Mouse (Mus musculus) midbrain, embryonic 16.5 days (tissue): ENCODE measurements around the gene Catsper4. TPM values are rescaled to one million over a fixed set of nuclear protein-coding genes. Genes with fewer than 3 reads are reported as not detected.
A peak's percentile ranks its signal among the peaks of the same experiment; 100 is the strongest.

Experiments
- ATAC-seq: fragments of 200-750 bp; cut with Nextera tagmentation; 2 replicates; pipeline ENCODE4 v1.8.0; 2017; ENCODE audit warnings: moderate TSS enrichment
- H3K27ac ChIP-seq: fragments of 300-500 bp; sonication (generic); 2 replicates; pipeline ENCODE4 v1.5.1; 2014; ENCODE audit warnings: mild to moderate bottlenecking, low read length, mixed read lengths
- H3K27me3 ChIP-seq: fragments of 300-500 bp; sonication (generic); 2 replicates; pipeline ENCODE4 v1.6.1; 2014; ENCODE audit warnings: low read depth, low read length, mixed read lengths; ENCODE audit not compliant: control insufficient read depth, insufficient read depth
- H3K36me3 ChIP-seq: fragments of 300-500 bp; sonication (generic); 2 replicates; pipeline ENCODE4 v1.6.1; 2014; ENCODE audit warnings: mild to moderate bottlenecking, low read length, moderate library complexity, mixed read lengths; ENCODE audit not compliant: control insufficient read depth, insufficient read depth
- H3K4me1 ChIP-seq: fragments of 300-500 bp; sonication (generic); 2 replicates; pipeline ENCODE4 v1.6.1; 2014; ENCODE audit warnings: mild to moderate bottlenecking, low read length, mixed read lengths; ENCODE audit not compliant: control insufficient read depth, insufficient read depth
- H3K4me2 ChIP-seq: fragments of 300-500 bp; sonication (generic); 2 replicates; pipeline ENCODE4 v1.6.1; 2014; ENCODE audit warnings: mild to moderate bottlenecking, low read length, mixed read lengths
- H3K4me3 ChIP-seq: fragments of 300-500 bp; sonication (generic); 2 replicates; pipeline ENCODE4 v1.5.1; 2014; ENCODE audit warnings: low read depth, mild to moderate bottlenecking, low read length, moderate library complexity, mixed read lengths
- H3K9ac ChIP-seq: fragments of 300-500 bp; sonication (generic); 2 replicates; pipeline ENCODE4 v1.6.1; 2014; ENCODE audit warnings: low read depth, low read length, mixed read lengths
- H3K9me3 ChIP-seq: fragments of 300-500 bp; sonication (generic); replicated peaks from 2 replicates; pipeline ENCODE4 v1.6.1; 2014; ENCODE audit warnings: mild to moderate bottlenecking, low read length, mixed read lengths; ENCODE audit not compliant: control insufficient read depth, poor library complexity, severe bottlenecking
- WGBS: fragments of 180-500 bp; shearing (Covaris S2); extraction: QIAGEN DNeasy Blood & Tissue Kit; methylation state at CpG from one replicate; pipeline ENCODE4 v1.1.7; 2014; 5-methylcytosine and 5-hydroxymethylcytosine counted together
- polyA plus RNA-seq: library from polyadenylated mRNA; unstranded; fragments of >200 nt; fragmentation: Nextera tagmentation; extraction: Ambion mirVana; gene quantifications from 2 replicates; pipeline ENCODE4 v1.2.1, GENCODE M21; 2015

Gene Catsper4
- polyA plus RNA-seq, 1 experiment from 2014 or later: not detected

- Histone ChIP-seq H3K36me3 (no peaks in the 10 kb centered on the region), H3K4me3 (peak overlapping the region; percentile 59), H3K4me2 (peak overlapping the region; percentile 77), H3K9ac (peak overlapping the region; percentile 75), H3K4me1 (peaks cover 18% of the 10 kb centered on the region; the same call in 1 of the 2 replicates), H3K27ac (peak overlapping the region; percentile 81), H3K9me3 (no peaks in the 10 kb centered on the region), H3K27me3 (peaks cover 53% of the 10 kb centered on the region)
- 7% methylated on average over 22 of the region's 22 CpGs for WGBS
- no peak for ATAC-seq
Measured at GRCm38 (mm10) chr4:134252131-134252910, 25.1 kb upstream of the Catsper4 start.

- WGBS: 1% methylated on average over 86 of the region's 91 CpGs
- Histone ChIP-seq H3K9ac (peak overlapping the region; percentile 75), H3K4me2 (peak overlapping the region; percentile 77), H3K27ac (peak overlapping the region; percentile 81), H3K36me3 (no peaks in the 10 kb centered on the region), H3K4me1 (peaks cover 18% of the 10 kb centered on the region; the same call in 1 of the 2 replicates), H3K27me3 (peaks cover 54% of the 10 kb centered on the region), H3K9me3 (no peaks in the 10 kb centered on the region), H3K4me3 (peak overlapping the region; percentile 59)
- ATAC-seq: peak; percentile 66
Measured at GRCm38 (mm10) chr4:134251241-134252130, 24.3 kb upstream of the Catsper4 start.

DNA sequence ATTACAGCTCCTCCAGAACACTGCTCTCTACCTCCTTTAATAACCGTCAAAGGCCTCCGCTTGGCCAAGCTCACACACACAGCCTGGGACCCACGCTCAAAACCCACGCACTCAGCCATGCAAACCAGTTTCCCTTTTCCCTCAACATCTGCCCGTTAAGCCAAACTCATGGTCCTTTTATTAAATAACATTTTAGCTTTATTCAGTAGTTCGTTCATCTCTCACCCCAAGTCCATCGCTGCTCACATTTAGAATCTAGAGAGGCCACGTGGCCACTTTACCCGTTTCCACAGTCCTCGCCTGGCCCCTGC, 23.7 kb upstream of the Catsper4 start:
- ATAC-seq: no peak
- no peaks in the 10 kb centered on the region for H3K9me3 ChIP-seq
- WGBS: 3% methylated on average over 10 of the region's 10 CpGs
- peaks cover 49% of the 10 kb centered on the region for H3K27me3 ChIP-seq
- H3K9ac ChIP-seq: peak overlapping the region; percentile 75
- peak overlapping the region; percentile 81 for H3K27ac ChIP-seq
- H3K4me2 ChIP-seq: peak overlapping the region; percentile 77
- H3K36me3 ChIP-seq: no peaks in the 10 kb centered on the region
- peak overlapping the region; percentile 59 for H3K4me3 ChIP-seq
- H3K4me1 ChIP-seq: peaks cover 21% of the 10 kb centered on the region; the same call in 1 of the 2 replicates

DNA sequence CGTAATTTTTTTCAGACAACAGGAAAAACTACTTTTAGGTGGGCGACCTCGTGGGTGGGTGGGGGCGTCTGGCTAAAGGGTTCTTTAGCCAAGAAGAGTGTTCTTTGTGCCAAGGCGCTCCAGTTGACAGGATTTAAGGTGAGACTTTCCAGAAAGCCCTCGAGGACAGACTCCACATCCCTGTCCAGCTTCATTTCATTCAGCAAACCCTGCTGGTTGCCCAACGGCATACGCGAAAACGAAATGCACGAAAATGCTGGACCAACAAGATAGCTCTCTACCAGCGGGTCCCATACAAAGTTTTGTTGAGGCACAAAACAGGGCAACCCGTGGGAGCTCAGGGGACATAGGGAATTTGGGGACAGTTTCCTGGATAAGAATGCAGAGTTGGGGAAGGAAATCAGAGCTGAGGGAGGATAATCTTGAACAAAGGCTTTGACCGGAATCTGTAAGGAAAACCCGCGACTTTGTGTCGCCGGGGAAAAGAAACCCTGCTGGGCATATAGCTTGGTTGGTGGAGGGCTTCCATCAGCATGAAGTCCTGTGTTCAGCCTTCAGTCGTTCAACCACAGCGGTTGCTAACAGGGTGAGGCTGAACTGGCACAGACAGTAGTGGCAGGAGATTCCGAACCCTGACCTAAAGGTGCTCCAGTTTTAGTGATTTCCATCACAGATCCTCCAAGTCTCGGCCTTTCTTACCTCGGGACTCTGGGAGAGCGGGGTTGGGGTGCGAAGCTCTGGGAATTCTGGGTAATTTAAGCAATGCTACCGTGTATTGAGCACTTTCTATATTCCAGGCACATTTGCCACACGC, 23.1 kb upstream of the Catsper4 start:
- Histone ChIP-seq H3K4me2 (peak overlapping the region; percentile 77), H3K27ac (0 out of 2 replicates have a peak overlapping the region, but pooled peaks have one; percentile 81), H3K4me1 (peaks cover 24% of the 10 kb centered on the region; the same call in 1 of the 2 replicates), H3K9me3 (no peaks in the 10 kb centered on the region), H3K9ac (peak overlapping the region; percentile 75), H3K27me3 (peaks cover 49% of the 10 kb centered on the region), H3K4me3 (peak overlapping the region; percentile 59), H3K36me3 (no peaks in the 10 kb centered on the region)
- ATAC-seq: no peak
- 4% methylated on average over 27 of the region's 27 CpGs for WGBS

GRCm38 (mm10) chr4:134249651-134250050, 22.5 kb upstream of the Catsper4 start:
- peak; percentile 30; the same call in 1 of the 2 replicates for ATAC-seq
- Histone ChIP-seq H3K4me1 (peaks cover 27% of the 10 kb centered on the region), H3K27ac (no peak overlapping the region), H3K9me3 (no peaks in the 10 kb centered on the region), H3K36me3 (no peaks in the 10 kb centered on the region), H3K4me2 (peak overlapping the region; percentile 77), H3K27me3 (peaks cover 43% of the 10 kb centered on the region), H3K4me3 (peak overlapping the region; percentile 59), H3K9ac (peak overlapping the region; percentile 57)
- 1% methylated on average over 30 of the region's 30 CpGs for WGBS

DNA sequence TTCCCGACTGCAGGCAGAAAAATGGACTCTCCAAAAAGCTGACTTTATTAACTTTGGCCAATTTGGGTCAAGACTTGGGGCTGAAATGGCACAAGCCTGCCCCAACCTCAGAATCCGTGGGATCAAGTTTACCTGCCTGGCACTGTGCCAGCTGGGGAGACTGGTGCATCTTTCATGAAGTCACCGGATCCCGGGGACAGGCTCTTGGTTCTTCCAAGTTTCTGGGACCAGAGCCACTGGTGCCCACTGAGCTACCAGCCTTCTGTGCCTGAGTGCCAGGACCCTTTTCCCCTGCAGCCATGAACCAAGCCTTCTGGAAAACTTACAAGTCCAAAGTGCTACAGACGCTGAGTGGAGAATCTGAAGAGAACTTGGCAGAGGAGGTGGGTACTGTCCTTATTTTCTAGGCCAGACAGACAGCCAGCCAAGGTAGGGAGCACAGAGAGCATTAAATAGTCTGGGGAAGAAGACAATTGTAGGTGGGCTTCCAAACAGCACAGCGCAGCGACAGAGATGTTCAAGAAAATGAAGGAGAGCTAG, 19.6 kb upstream of the Catsper4 start, which contains the start of gene Gm30191:
Gene Gm30191 (plus strand): TSS at position 217 of the 540 bp plus-strand sequence.
- no peak for ATAC-seq
- Histone ChIP-seq H3K27ac (no peak within 1 kb of the TSS), H3K4me3 (peak within 1 kb of the TSS; percentile 67), H3K27me3 (peaks cover 19% of the 10 kb centered on the region), H3K36me3 (no peaks in the 10 kb centered on the region), H3K4me1 (peaks cover 26% of the 10 kb centered on the region), H3K9ac (peak within 1 kb of the TSS; percentile 60), H3K4me2 (peak within 1 kb of the TSS; percentile 85), H3K9me3 (no peaks in the 10 kb centered on the region)
- 66% methylated on average over 7 of the region's 7 CpGs for WGBS

- peaks cover 24% of the 10 kb centered on the region for H3K4me1 ChIP-seq
- no peak; the same call in 1 of the 2 replicates for ATAC-seq
- H3K9me3 ChIP-seq: no peaks in the 10 kb centered on the region
- WGBS: 20% methylated on average over 4 of the region's 4 CpGs
- H3K4me3 ChIP-seq: no peak overlapping the region
- H3K36me3 ChIP-seq: no peaks in the 10 kb centered on the region
- H3K27me3 ChIP-seq: peaks cover 19% of the 10 kb centered on the region
- H3K9ac ChIP-seq: no peak overlapping the region
- H3K4me2 ChIP-seq: no peak overlapping the region; the same call in 1 of the 2 replicates
- H3K27ac ChIP-seq: no peak overlapping the region
Measured at GRCm38 (mm10) chr4:134246256-134246655, 19.1 kb upstream of the Catsper4 start.

DNA sequence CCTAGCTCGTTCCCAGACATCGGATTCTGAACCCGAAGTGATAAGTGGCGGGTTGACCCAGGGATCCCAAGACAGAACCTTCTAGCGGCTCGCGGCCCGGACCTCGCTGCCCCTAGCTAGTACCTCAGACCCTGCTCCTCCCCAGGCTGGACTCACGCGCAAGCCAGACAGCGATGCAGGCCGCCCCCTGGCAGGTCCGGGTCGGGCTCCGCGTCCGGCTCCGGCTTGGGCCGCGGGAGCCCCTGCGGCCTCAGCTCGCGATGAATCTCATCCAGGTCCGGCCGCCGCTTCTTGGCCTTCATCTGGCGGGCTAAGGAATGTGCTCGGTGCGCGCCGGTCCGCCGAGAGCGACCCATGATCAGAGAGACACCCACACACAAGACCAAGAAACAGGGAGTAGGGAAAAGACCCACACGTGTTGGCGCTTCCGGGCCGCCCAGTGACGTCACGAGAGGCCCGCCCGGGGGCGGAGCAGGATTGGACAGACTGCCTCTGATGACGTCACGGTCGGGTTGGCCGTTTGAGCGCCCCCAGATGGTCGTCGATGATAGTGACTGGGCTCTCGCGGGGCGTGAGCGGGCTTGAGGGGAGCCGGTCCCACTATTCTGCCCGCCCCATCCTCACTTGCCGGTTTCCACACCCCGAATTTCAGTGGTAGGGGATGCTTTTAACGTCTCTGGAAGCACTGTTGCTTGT, 18.1 kb upstream of the Catsper4 start, which contains the start of gene Zfp593:
Gene Zfp593 (minus strand): TSS at position 445 of the 696 bp plus-strand sequence.
- peak; percentile 74 for ATAC-seq
- peaks cover 19% of the 10 kb centered on the region for H3K4me1 ChIP-seq
- WGBS: under 1% methylated on average over 60 of the region's 60 CpGs
- H3K4me2 ChIP-seq: peak within 1 kb of the TSS; percentile 85
- H3K27me3 ChIP-seq: peaks cover 19% of the 10 kb centered on the region
- peak within 1 kb of the TSS; percentile 76 for H3K9ac ChIP-seq
- peak within 1 kb of the TSS; percentile 67 for H3K4me3 ChIP-seq
- H3K27ac ChIP-seq: no peak within 1 kb of the TSS
- H3K36me3 ChIP-seq: no peaks in the 10 kb centered on the region
- no peaks in the 10 kb centered on the region for H3K9me3 ChIP-seq
